ENCODE assay signal across 13 mouse cellular contexts in genomic region chr3:149084861-149085598, GRCm38 (mm10).
DNase-seq lines count a peak whose midpoint lies in the region; ATAC-seq and TF ChIP-seq lines count a peak whose summit lies in the region.
"Had no signal": no experiment of that assay in that cellular context is flagged by ENCODE, and none has a peak within 500 bp of the region (broad histone marks: within the 10 kb centered on the region; RNA-seq: fewer than 3 reads in every experiment).

No protein-coding gene starts in this region.

- H3K9me3 ChIP-seq in forebrain, embryonic 11.5 days (ENCODE audit: control insufficient read depth, low read length) = no peaks in the 10 kb centered on the region
- H3K9me3 ChIP-seq in forebrain, embryonic 14.5 days (replicated peaks; ENCODE audit: control insufficient read depth, low read length) = no peaks in the 10 kb centered on the region
- H3K9me3 ChIP-seq in liver, embryonic 12.5 days (replicated peaks) = no peaks in the 10 kb centered on the region
- no peaks in the 10 kb centered on the region for H3K9me3 ChIP-seq in liver, embryonic 11.5 days (ENCODE audit: control insufficient read depth, low read length)
- H3K9me3 ChIP-seq in midbrain, embryonic 11.5 days (ENCODE audit: control insufficient read depth, low read length) = no peaks in the 10 kb centered on the region
- H3K9me3 ChIP-seq: forebrain, embryonic 15.5 days had no signal

- H3K4me1 ChIP-seq in forebrain, embryonic 11.5 days (replicated peaks; ENCODE audit: control insufficient read depth, insufficient read depth, low read length) = peaks cover 11% of the 10 kb centered on the region; the same call in 1 of the 2 replicates
- H3K4me1 ChIP-seq in forebrain, embryonic 14.5 days (ENCODE audit: control insufficient read depth, insufficient read depth, low read length) = peaks cover 11% of the 10 kb centered on the region; the same call in 1 of the 2 replicates
- peaks cover 22% of the 10 kb centered on the region; the same call in 1 of the 2 replicates for H3K4me1 ChIP-seq in liver, embryonic 12.5 days
- peaks cover 38% of the 10 kb centered on the region for H3K4me1 ChIP-seq in bone marrow macrophage, adult 2 months (ENCODE audit: control insufficient read depth, insufficient read depth, low read length)
- H3K4me1 ChIP-seq in liver, embryonic 11.5 days (replicated peaks; ENCODE audit: control insufficient read depth, insufficient read depth, low read length) = peaks cover 10% of the 10 kb centered on the region; the same call in 1 of the 2 replicates
- peaks cover 15% of the 10 kb centered on the region for H3K4me1 ChIP-seq in midbrain, embryonic 11.5 days (ENCODE audit: control insufficient read depth, insufficient read depth, low read length)

- no peak overlapping the region for H3K4me2 ChIP-seq in forebrain, embryonic 11.5 days (ENCODE audit: low read depth, low read length, severe bottlenecking)
- no peak overlapping the region for H3K4me2 ChIP-seq in forebrain, embryonic 14.5 days (ENCODE audit: low read length)
- no peak overlapping the region for H3K4me2 ChIP-seq in liver, embryonic 12.5 days
- H3K4me2 ChIP-seq in liver, embryonic 11.5 days = no peak overlapping the region
- no peak overlapping the region for H3K4me2 ChIP-seq in midbrain, embryonic 11.5 days
- H3K4me2 ChIP-seq: forebrain, embryonic 15.5 days had no signal

- H3K4me3 ChIP-seq in forebrain, embryonic 11.5 days (ENCODE audit: low read depth, low read length) = no peak overlapping the region
- H3K4me3 ChIP-seq in forebrain, embryonic 14.5 days (ENCODE audit: low read depth, low read length) = no peak overlapping the region
- no peak overlapping the region for H3K4me3 ChIP-seq in liver, embryonic 12.5 days
- H3K4me3 ChIP-seq in bone marrow macrophage, adult 2 months (ENCODE audit: insufficient read depth, low read length) = no peak overlapping the region
- no peak overlapping the region for H3K4me3 ChIP-seq in liver, embryonic 11.5 days (ENCODE audit: low read depth, low read length)
- H3K4me3 ChIP-seq in midbrain, embryonic 11.5 days (ENCODE audit: low read depth, low read length) = no peak overlapping the region
- H3K4me3 ChIP-seq: forebrain, embryonic 15.5 days had no signal

- no peak for TF ChIP-seq POLR2A in bone marrow macrophage, adult 2 months (IDR thresholded peaks at IDR 0.05; ENCODE audit: borderline replicate concordance, low read depth, low read length)

- no peaks in the 10 kb centered on the region for H3K36me3 ChIP-seq in forebrain, embryonic 11.5 days (ENCODE audit: control insufficient read depth, insufficient read depth, low read length)
- no peaks in the 10 kb centered on the region for H3K36me3 ChIP-seq in forebrain, embryonic 14.5 days (ENCODE audit: control insufficient read depth, insufficient read depth, low read length)
- H3K36me3 ChIP-seq in liver, embryonic 12.5 days = no peaks in the 10 kb centered on the region
- no peaks in the 10 kb centered on the region for H3K36me3 ChIP-seq in liver, embryonic 11.5 days (ENCODE audit: control insufficient read depth, insufficient read depth, low read length)
- no peaks in the 10 kb centered on the region for H3K36me3 ChIP-seq in midbrain, embryonic 11.5 days (ENCODE audit: control insufficient read depth, insufficient read depth, low read length)
- H3K36me3 ChIP-seq: forebrain, embryonic 15.5 days had no signal

- WGBS in forebrain, embryonic 11.5 days = 30% methylated on average over 10 of the region's 10 CpGs
- WGBS in forebrain, embryonic 14.5 days = 32% methylated on average over 10 of the region's 10 CpGs
- 54% methylated on average over 10 of the region's 10 CpGs for WGBS in liver, embryonic 12.5 days (ENCODE audit: insufficient replicate concordance)
- WGBS in liver, embryonic 11.5 days = 60% methylated on average over 10 of the region's 10 CpGs
- WGBS in midbrain, embryonic 11.5 days = 53% methylated on average over 10 of the region's 10 CpGs

- peaks cover 3% of the 10 kb centered on the region for H3K27me3 ChIP-seq in forebrain, embryonic 11.5 days (ENCODE audit: control insufficient read depth, insufficient read depth, low read length)
- no peaks in the 10 kb centered on the region for H3K27me3 ChIP-seq in forebrain, embryonic 14.5 days (replicated peaks; ENCODE audit: control insufficient read depth, insufficient read depth, low read length)
- 0 out of 2 replicates have a peak, but pooled peaks cover 3% of the 10 kb centered on the region for H3K27me3 ChIP-seq in liver, embryonic 12.5 days (replicated peaks)
- 0 out of 2 replicates have a peak, but pooled peaks cover 2% of the 10 kb centered on the region for H3K27me3 ChIP-seq in liver, embryonic 11.5 days (replicated peaks; ENCODE audit: control insufficient read depth, insufficient read depth, low read length)
- no peaks in the 10 kb centered on the region for H3K27me3 ChIP-seq in midbrain, embryonic 11.5 days (ENCODE audit: control insufficient read depth, insufficient read depth, low read length)
- H3K27me3 ChIP-seq: Patski had no signal

- peak; percentile 37 for DNase-seq in forebrain, embryonic 11.5 days (ENCODE audit: low spot score)
- no peak for DNase-seq in forebrain, embryonic 14.5 days (ENCODE audit: low spot score)
- peak; percentile 12 for DNase-seq in liver
- no peak for DNase-seq in liver, embryonic 11.5 days (ENCODE audit: low spot score)
- DNase-seq in midbrain, embryonic 11.5 days (ENCODE audit: low spot score, missing footprints) = no peak
- DNase-seq: cerebellum, adult 18-20 months; layer of hippocampus, postnatal 36 days had no signal

- H3K27ac ChIP-seq in forebrain, embryonic 11.5 days (ENCODE audit: low read depth, low read length) = no peak overlapping the region
- H3K27ac ChIP-seq in forebrain, embryonic 14.5 days (ENCODE audit: low read depth, low read length) = no peak overlapping the region
- no peak overlapping the region for H3K27ac ChIP-seq in liver, embryonic 12.5 days
- peak overlapping the region; percentile 88; the same call in 1 of the 2 replicates for H3K27ac ChIP-seq in bone marrow macrophage, adult 2 months (ENCODE audit: insufficient read depth, low read depth, low read length)
- H3K27ac ChIP-seq in liver, embryonic 11.5 days (ENCODE audit: low read depth, low read length) = peak overlapping the region; percentile 32; the same call in 1 of the 2 replicates
- no peak overlapping the region for H3K27ac ChIP-seq in midbrain, embryonic 11.5 days (ENCODE audit: low read depth, low read length)
- H3K27ac ChIP-seq: forebrain, embryonic 15.5 days; liver, embryonic 14.5 days had no signal

- no peak for TF ChIP-seq CTCF in bone marrow macrophage, adult 2 months (IDR thresholded peaks at IDR 0.05; ENCODE audit: low read depth, low read length)

- ATAC-seq in forebrain, embryonic 11.5 days (replicated peaks; ENCODE audit: low FRiP score) = no peak
- ATAC-seq in forebrain, embryonic 14.5 days = no peak
- no peak for ATAC-seq in liver, embryonic 12.5 days
- no peak; the same call in 1 of the 2 replicates for ATAC-seq in liver, embryonic 11.5 days (replicated peaks; ENCODE audit: low FRiP score)
- ATAC-seq in CD4-positive, CD25-positive, alpha-beta regulatory T cell, adult 4 months = no peak
- no peak for ATAC-seq in midbrain, embryonic 11.5 days (ENCODE audit: low FRiP score)
- ATAC-seq: forebrain, embryonic 15.5 days; Patski had no signal

- no peak overlapping the region for H3K9ac ChIP-seq in forebrain, embryonic 11.5 days (ENCODE audit: low read length)
- H3K9ac ChIP-seq in forebrain, embryonic 14.5 days (ENCODE audit: low read length) = no peak overlapping the region
- H3K9ac ChIP-seq in liver, embryonic 12.5 days = no peak overlapping the region
- H3K9ac ChIP-seq in liver, embryonic 11.5 days (ENCODE audit: low read depth, low read length) = no peak overlapping the region
- H3K9ac ChIP-seq in midbrain, embryonic 11.5 days (ENCODE audit: low read length) = no peak overlapping the region
- H3K9ac ChIP-seq: forebrain, embryonic 15.5 days; liver, embryonic 14.5 days had no signal

Comparison
In these comparisons a context has a peak if more than half of its experiments do, and no peak if none do; other contexts are left out.
1. DNase-seq: peak in forebrain, embryonic 11.5 days (single experiment) and liver (single experiment); none in forebrain, embryonic 14.5 days (single experiment), liver, embryonic 11.5 days (single experiment) and midbrain, embryonic 11.5 days (single experiment).
2. H3K27ac ChIP-seq: peak in bone marrow macrophage, adult 2 months (single experiment) and liver, embryonic 11.5 days (single experiment); none in forebrain, embryonic 11.5 days (single experiment), forebrain, embryonic 14.5 days (single experiment), liver, embryonic 12.5 days (single experiment) and midbrain, embryonic 11.5 days (single experiment).